14 mouse cellular contexts compared by ENCODE assay signal in the genomic region with DNA sequence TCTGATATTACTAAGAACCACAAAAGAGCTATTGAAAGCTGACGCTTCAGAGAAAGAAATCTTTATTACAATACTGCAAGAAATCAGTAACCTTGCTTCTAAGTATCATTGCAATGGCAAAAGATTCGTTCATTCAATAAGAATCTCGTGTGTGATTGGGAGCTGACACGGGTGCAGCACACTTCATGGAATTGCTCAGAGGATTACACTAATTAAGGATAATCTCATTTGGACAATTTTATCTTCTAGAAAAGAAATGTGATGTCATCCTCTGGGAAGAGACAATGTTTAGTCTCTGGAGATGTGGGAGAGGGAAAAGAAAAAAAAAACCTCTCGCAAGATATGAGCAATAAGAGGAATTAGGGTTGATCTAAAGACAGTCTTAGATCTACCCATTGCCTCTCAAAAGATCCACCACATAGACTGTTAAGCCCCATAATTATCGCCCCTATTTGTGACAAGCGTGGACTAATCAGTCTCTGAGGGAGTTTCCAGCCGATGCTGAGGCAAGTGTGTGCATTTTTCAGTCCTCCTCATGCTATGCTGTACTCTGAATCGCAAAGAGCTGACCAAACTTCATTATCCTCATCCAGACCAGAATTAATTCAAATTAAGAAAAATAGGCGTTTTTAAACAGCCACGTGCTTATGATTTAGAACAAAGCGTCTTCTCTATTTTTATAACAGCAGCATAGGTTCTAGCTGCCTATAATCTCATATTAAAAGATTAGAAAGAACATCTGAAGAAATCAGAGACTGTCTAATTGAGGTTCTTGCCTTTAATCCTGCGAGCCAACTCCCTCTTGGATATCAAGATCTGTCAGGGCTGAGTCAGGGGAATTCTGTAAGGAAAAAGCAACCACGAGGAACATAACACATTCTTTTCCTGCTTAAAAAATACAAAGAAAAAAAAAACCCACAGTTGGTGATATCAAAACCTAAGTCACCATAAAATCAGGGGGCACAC.
"Had no signal": no experiment of that assay in that cellular context is flagged by ENCODE, and none has a peak within 500 bp of the region (broad histone marks: within the 10 kb centered on the region; RNA-seq: fewer than 3 reads in every experiment).

No protein-coding gene starts in this region.

- H3K27me3 ChIP-seq: liver, embryonic 15.5 days; neural tube, embryonic 15.5 days; stomach, embryonic 15.5 days had no signal

- H3K9me3 ChIP-seq: limb, embryonic 10.5 days; liver, embryonic 15.5 days; neural tube, embryonic 15.5 days; stomach, embryonic 15.5 days had no signal

- H3K4me1 ChIP-seq: limb, embryonic 10.5 days; liver, embryonic 15.5 days; neural tube, embryonic 15.5 days; stomach, embryonic 15.5 days had no signal

- H3K27ac ChIP-seq: left cerebral cortex, adult 2 months; limb, embryonic 10.5 days; liver, embryonic 15.5 days; neural tube, embryonic 15.5 days; stomach, embryonic 15.5 days had no signal

- H3K4me3 ChIP-seq: left cerebral cortex, adult 2 months; limb, embryonic 10.5 days; liver, embryonic 15.5 days; neural tube, embryonic 15.5 days; stomach, embryonic 15.5 days had no signal

- DNase-seq: kidney, adult 18-20 months; kidney, postnatal 14 days; lung, adult 2 months; lung, postnatal 36 days; right cerebral cortex, postnatal 14 days; thymus, adult 2 months; thymus, postnatal 25 days had no signal

- ATAC-seq: lung, postnatal 0 days had no signal

- H3K4me2 ChIP-seq: liver, embryonic 11.5 days; liver, embryonic 15.5 days; neural tube, embryonic 15.5 days; stomach, embryonic 15.5 days had no signal

- H3K9ac ChIP-seq: liver, embryonic 15.5 days; neural tube, embryonic 15.5 days; stomach, embryonic 15.5 days had no signal

- H3K36me3 ChIP-seq: limb, embryonic 10.5 days; liver, embryonic 15.5 days; neural tube, embryonic 15.5 days; stomach, embryonic 15.5 days had no signal
